Mouse (Mus musculus) brown adipose tissue, adult 24 weeks (tissue): ENCODE results near the gene Gm10309. TPM values are rescaled to one million over a fixed set of nuclear protein-coding genes. Genes with fewer than 3 reads are reported as not detected.

Experiments
- H3K27ac ChIP-seq: fragments of 200-500 bp; replicated peaks from 2 replicates; pipeline ENCODE4 v1.5.1; 2012; ENCODE audit warnings: low read depth, mild to moderate bottlenecking, low read length
- H3K4me1 ChIP-seq: fragments of 200-500 bp; 2 replicates; pipeline ENCODE4 v1.6.1; 2012; ENCODE audit warnings: low read length, mixed read lengths; ENCODE audit not compliant: control insufficient read depth, insufficient read depth, insufficient read length
- H3K4me3 ChIP-seq: fragments of 200-500 bp; 2 replicates; pipeline ENCODE4 v1.5.1; 2012; ENCODE audit warnings: low read depth, mild to moderate bottlenecking, low read length, moderate library complexity; ENCODE audit not compliant: insufficient read depth
- polyA plus RNA-seq: library from polyadenylated mRNA; stranded (reverse); fragments of >200 nt; gene quantifications from 2 replicates; pipeline ENCODE4 v1.2.4, GENCODE M21; 2012; ENCODE audit not compliant: missing spikeins, insufficient read depth, insufficient read length

Gm10309 gene
- not detected in 2 replicates for polyA plus RNA-seq

DNA sequence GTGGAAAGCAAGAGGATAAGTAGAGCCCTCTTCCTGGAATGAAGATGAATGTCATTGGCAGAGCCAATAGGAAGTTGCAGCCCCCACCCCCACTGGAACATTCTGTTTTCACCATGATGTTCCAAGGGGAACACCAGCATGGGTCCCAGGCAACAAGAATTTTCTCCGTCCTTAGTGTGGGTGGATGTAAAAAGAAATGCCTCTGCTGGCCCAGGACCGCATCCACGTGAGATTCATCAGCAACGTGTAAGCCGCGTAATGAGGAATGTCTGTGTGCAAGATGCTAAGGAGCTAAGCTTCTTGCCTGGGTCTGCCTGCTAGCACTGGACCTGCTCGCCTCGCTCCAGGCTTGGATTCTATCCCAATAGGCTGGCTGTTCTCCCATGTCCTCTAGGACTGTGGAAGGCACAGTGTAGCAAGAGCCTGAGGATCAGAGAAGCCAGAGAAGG lies at the start of gene Gm10309:
Gm10309 (minus strand) TSS at position 50 of the 449 bp plus-strand sequence.
- Histone ChIP-seq H3K4me3 (no peak within 1 kb of the TSS), H3K27ac (peak within 1 kb of the TSS; percentile 51), H3K4me1 (peaks cover 35% of the 10 kb centered on the region)

DNA sequence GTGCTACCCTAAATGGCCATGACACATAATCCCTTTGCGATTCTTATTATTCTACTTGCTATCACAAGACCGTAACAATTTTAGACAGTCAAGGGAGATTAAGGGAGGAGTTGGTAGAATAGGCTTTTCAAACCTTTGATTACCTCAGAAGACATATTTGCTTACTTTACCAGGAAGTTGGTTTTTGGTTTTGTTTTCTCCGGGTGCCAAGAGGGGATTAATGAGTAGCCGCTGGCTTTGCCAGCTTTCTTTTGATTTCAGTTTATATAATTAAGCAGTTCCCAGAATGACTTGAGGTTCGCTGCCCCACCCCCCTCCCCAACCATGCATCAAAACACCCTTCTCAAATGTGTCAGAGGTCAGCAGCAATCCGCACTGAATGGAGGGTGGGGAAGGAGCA lies 47.0 kb upstream of the Gm10309 start:
- Histone ChIP-seq H3K27ac (no peak overlapping the region), H3K4me3 (no peak overlapping the region), H3K4me1 (peaks cover 8% of the 10 kb centered on the region)

DNA sequence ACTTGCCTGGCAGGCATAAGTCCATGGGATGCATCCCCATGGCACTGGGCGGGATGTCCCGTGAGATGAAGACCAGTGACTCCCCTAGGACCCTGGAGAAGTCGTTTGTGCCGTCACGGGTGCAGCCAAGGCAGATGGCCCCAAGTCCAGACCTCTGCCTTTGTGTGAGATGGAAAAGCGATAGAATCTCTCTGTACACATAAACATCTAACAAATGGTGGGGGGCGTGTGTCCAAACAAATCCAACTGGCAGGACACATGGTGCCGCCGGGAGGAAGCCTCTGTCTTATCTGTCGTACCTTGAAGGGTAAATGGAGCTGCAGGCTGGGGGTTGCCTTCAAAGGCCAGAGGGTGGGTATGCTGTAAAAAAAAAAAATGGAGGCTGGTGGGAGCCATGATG lies 46.5 kb upstream of the Gm10309 start:
- Histone ChIP-seq H3K4me3 (no peak overlapping the region), H3K4me1 (peaks cover 8% of the 10 kb centered on the region), H3K27ac (no peak overlapping the region)

DNA sequence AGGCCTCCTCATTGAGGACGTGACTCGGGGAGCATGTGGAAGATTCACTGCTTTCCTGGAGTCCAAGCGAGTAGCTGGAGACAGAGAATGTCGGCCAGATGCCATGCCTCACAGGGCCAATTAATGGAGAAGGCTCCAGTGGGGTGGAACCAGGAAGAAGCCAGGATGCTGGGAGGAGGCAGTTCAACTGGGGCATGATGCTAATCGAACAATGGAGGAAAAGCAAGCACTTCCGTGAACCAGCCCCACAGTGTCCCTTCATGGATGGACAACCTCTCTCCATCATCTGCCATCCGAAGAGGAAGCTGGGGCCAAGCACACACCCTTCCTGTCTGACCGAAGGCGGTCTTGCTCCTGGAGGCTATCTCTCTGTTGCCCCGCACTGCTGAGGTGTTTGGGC lies 44.1 kb upstream of the Gm10309 start:
- no peak overlapping the region for H3K27ac ChIP-seq

DNA sequence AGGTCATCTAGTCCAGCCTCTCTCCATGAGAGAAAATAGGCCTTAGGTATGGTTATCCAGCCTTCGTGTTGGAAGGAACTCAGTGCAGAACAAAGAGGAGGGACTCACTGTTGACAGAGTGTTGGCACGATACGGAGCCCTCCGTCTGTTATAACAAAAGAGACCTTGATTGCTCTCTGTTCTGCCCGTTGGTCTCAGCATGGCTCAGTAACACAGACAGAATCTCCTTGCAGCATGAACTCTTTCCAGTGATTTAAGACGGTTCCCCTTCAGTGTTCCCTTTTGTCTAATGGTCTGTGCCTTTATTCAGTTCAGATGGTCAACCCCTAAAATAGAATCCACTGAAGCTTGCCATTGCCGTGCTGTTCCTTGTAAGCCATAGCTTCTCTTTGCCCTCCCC lies 41.5 kb upstream of the Gm10309 start:
- Histone ChIP-seq H3K4me1 (peaks cover 10% of the 10 kb centered on the region), H3K27ac (no peak overlapping the region), H3K4me3 (no peak overlapping the region)

More for the DNA sequence above, 44.1 kb upstream of the Gm10309 start:
- Histone ChIP-seq H3K4me1 (peaks cover 8% of the 10 kb centered on the region), H3K4me3 (no peak overlapping the region)

DNA sequence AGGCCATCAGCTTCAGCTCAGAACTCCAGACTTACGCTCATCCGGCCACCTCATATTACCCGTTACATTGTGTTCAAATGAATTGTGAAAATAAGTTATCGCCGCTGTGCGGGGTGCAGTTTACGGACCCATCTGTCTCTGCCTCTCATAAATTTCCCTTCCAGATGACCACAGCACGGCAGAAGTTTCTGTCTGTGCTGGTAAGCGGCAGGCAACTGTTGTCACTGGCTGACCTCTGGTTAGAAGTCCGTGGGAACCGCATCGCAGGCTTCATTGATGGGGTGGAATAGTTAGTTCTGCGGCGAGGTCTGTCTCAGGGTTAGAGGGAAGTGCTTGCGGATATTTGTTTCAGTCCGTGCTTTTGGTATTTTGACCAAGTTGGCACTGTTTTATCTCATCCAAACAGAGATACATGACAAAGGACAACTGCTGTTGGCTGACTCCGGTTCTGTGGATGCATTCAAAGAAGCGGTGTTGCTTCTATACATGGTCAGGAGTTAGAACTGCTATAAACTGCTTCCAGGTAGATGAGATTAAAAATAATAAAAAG lies 34.9 kb upstream of the Gm10309 start:
- Histone ChIP-seq H3K27ac (no peak overlapping the region), H3K4me3 (no peak overlapping the region)

DNA sequence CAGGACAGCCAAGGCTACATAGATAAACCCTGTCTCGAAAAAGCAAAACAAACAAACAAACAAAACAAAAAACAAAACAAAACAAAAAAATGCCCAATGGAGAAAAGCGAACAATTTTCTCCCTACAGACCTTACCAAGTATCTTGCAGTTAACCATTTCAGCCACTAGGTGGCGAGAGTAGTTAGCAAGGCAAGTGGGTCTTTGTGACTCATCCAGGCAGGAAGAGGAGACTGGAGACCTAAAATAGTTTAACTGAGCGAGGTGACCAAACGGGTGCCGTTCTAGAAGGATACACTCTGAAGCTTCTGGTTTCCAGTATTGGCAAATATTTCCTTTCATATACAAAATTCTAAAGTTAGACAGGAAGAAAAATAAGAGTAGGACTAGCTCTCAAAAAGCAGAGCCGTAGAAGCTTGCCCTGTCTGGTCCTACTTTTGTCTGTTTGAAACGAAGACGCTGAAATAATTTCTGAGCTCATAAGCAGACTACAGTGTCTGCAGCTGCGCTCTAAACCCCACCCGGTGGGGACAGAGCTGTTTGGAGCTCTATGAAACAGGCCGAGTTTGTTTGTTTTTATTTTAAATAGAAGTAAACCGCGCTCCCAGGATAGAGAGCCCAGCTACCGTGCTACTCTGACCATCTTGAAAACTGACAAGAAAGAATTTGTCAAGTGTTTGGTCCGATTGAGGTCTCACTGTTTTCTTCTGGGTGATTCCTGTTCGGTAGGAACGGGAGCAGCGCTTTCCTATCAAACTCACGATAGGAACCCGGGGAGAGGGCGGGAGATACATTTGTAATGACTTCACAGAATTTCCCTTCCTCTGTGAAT lies 31.0 kb upstream of the Gm10309 start:
- H3K4me1 ChIP-seq, result peaks cover 18% of the 10 kb centered on the region
- H3K27ac ChIP-seq, result peak overlapping the region; percentile 75
- peak overlapping the region; percentile 24 for H3K4me3 ChIP-seq

More for the DNA sequence above, 34.9 kb upstream of the Gm10309 start:
- peaks cover 11% of the 10 kb centered on the region for H3K4me1 ChIP-seq

DNA sequence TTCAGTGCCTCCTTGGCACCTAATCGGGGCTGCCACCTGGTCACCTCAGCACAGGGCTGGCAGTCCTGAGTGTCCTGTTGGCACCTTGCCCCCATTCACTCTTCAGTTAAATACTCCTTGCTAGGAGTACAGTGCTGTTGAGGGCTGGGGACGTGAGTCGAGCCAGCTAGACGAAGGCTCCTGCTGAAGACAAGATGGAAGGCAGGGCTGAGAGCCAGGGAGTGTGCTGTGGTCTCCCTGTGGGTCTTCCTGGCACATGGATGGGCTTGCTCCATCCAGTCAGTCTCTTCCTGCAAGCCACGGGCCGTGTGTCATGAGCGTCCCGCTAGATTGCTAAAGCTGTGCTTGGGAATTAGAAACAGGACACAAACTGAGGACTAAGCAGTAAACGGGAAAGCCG lies 30.1 kb upstream of the Gm10309 start:
- Histone ChIP-seq H3K4me1 (peaks cover 26% of the 10 kb centered on the region), H3K4me3 (no peak overlapping the region), H3K27ac (0 out of 2 replicates have a peak overlapping the region, but pooled peaks have one; percentile 1)

DNA sequence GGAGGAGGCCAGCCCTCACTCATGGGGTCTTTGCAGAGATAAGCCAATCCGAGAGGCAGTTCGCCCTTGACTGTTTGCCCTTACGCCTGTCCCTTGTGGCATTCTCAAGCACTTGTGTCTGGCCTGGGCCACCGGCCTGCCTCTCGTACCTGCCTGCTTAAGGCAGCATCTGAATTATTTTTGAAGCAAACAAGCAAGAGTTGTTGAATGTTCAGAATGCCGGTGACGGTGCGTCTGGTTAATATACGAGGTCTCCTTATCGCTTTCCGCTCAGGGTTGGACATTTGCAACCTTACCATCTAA lies 28.5 kb upstream of the Gm10309 start:
- Histone ChIP-seq H3K4me1 (peaks cover 34% of the 10 kb centered on the region), H3K4me3 (no peak overlapping the region), H3K27ac (no peak overlapping the region)

DNA sequence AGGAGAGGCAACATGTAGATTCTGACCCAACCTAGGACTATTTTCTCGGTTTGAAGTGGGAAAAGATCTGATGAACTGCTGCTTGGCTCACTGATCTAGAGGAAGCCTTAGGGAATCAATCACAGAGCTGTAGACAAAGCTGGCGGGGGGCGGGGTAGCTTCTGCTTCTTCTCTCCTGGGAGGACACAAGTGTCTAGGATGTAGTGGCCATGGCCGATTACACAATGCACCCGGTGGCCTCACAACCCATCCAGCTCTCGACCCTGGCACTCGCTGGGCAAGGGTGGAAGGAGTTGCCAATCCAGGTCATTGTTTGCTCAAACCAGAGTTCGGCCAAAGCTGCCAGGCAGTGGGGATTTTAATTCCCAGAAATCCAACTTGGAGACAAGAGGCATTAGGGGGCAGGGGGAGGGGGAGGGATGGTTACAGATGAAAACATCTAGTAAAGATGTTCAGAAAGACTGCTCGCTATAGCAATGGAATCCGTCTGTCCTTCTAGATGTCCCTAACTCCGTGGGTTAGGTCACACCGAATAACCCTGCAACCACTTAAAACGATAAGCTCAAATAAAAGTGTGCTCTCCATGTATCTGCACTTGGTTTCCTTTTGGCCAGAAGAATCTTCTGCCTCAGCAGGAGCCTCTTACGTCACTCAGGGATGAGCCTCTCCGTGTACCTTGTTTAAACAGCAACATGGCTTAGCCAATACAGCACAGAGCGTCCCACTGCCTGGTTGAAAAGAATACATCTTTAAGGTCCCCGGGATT lies 27.9 kb upstream of the Gm10309 start:
- Histone ChIP-seq H3K27ac (no peak overlapping the region), H3K4me1 (peaks cover 40% of the 10 kb centered on the region)

DNA sequence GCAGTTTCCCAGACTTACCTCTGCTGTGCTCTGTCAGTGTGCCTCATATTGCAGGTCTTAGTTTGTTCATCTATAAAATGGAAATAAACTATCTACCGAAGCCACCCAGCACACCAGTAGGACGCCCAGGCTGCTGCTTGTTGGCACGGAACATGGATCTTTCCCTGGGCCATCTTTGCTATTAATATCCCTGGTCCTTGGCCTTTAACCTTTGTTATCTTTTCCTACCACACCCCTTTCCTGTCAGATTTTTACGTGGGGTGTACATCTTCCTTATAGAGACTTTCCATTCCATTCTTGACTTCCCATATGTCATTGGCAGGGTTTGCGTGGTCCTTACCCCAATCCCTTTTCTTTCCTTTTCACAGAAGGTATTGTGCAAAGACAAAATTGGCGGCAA lies 26.2 kb upstream of the Gm10309 start:
- no peak overlapping the region for H3K27ac ChIP-seq
- H3K4me3 ChIP-seq, result no peak overlapping the region
- peaks cover 46% of the 10 kb centered on the region for H3K4me1 ChIP-seq

More for the DNA sequence above, 27.9 kb upstream of the Gm10309 start:
- H3K4me3 ChIP-seq, result no peak overlapping the region

DNA sequence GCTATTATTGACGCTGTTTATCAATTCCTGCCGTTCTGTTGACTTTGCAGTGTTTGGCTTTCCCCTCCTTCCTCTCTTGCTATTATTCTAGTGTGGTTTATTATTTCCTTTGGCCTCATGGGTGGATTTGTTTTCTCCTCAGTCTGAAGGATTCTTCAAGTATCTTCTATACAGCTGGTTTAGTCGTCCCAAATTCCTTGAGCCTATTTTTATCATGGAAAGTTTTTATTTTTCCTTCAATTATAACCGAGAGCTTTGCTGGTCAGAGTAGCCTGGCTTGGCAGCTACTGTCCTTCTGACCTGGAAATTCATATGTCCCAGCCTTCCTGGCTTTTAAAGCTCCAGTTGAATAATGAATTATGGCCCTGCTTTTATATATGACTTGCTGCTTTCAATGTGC lies 24.4 kb upstream of the Gm10309 start:
- Histone ChIP-seq H3K4me1 (peaks cover 46% of the 10 kb centered on the region), H3K27ac (peak overlapping the region; percentile 53), H3K4me3 (no peak overlapping the region)

DNA sequence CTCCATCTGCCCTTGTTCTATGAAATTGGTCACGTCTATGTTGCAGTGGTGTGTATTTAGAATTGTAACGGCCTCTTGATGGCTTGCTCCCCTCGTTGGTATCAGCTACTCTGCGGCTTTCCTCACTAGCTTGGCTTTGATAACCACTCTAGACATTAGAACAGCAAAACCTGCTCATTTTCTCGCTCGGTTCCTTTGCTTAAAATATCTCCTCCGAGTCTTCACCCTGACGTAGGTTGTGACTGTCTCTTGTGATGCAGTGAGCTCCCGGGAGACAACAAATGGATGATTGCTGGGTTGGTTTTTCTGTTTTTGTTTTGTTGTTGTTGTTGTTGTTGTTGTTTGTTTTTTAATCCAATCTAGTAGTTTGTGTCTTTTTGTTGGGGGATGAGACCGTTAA lies 24.0 kb upstream of the Gm10309 start:
- Histone ChIP-seq H3K4me3 (no peak overlapping the region), H3K27ac (peak overlapping the region; percentile 44), H3K4me1 (peaks cover 46% of the 10 kb centered on the region)

DNA sequence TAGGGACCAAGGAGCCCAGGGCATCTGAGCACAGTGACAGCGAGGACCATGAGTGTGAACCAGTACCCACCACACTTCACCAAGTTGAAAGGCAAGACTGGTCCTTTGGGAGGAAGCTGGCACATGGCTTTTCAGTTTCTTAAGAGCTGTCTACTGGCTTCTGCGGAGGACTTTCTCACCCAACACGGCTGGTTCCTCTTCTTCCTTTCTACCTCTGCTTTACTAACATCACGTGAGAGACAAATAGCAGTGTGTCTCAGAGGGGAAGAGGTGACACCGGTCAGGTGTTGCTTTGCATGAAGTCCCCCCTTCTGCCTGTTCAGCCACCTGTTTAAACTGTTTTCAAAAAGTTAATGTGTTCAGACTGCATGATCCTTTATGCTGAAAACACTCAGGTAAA lies 22.3 kb upstream of the Gm10309 start:
- Histone ChIP-seq H3K4me3 (no peak overlapping the region), H3K27ac (no peak overlapping the region), H3K4me1 (peaks cover 38% of the 10 kb centered on the region)

DNA sequence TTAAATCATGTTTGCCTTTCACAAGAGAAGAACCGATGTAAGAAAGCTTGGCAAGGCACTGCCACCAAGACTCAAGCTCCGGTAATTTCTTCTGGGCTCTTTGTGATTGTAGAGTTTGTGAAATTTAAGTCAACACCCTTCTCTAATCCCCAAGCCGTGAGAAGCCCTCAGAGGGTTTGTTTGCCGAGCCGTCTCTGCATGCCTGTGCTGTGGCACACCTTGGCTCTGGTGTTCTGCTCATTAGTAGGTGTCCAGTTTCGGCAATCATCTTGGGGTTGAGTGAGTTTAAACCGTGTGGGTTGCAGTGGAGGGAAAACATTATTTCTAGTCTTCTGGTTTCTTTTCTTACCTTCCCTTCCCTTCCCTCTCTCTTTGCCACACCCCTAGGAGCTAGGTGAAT lies 21.0 kb upstream of the Gm10309 start:
- H3K4me1 ChIP-seq, result peaks cover 36% of the 10 kb centered on the region
- no peak overlapping the region for H3K4me3 ChIP-seq
- H3K27ac ChIP-seq, result no peak overlapping the region
